Mouse (Mus musculus): ENCODE data around the gene Arrb1.

- TF ChIP-seq CTCF (IDR thresholded peaks at IDR 0.05; ENCODE audit: insufficient read depth, low read length) (no peak), POLR2A (IDR thresholded peaks at IDR 0.05; ENCODE audit: borderline replicate concordance, extremely low read depth, low read depth, low read length) (no peak)
These were observed 2.7 kb upstream of the Arrb1 start for GRCm38 (mm10) chr7:99532526-99532925.
